Mouse (Mus musculus): Measurements from ENCODE around the gene AI854703. TPM values are rescaled to one million over a fixed set of nuclear protein-coding genes. Genes with fewer than 3 reads are reported as not detected.

The AI854703 gene
- polyA plus RNA-seq, 1 experiment from 2014 or later: 4.6 TPM

DNA sequence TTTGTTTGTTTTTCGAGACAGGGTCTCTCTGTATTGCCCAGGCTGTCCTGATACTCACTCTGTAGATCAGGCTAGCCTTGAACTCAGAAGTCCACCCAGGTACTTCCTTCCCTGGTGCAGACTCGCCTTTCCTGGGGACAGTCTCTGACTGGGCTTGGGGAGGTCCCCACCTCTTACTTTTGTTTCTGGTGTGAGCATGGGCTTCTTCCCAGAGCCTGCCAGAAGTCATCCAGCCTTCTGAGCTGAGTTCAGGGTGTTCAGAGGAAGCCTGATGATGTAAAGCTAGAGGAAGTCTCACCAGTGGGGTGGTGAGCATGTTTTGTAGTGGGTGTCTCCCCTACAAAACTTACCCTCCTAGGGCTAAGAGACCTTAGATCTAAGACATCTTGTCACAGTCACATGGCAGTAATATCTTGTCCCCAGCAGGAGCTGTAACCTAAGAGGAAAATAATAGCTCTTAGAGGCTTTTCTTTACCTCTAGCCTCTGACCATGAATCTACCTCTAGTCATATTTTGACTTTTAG is 42.9 kb downstream of the AI854703 start:
- Histone ChIP-seq H3K27ac (no peak overlapping the region), H3K9ac (no peak overlapping the region), H3K36me3 (no peaks in the 10 kb centered on the region), H3K4me3 (no peak overlapping the region), H3K9me3 (no peaks in the 10 kb centered on the region), H3K4me1 (no peaks in the 10 kb centered on the region), H3K4me2 (replicated peaks) (no peak overlapping the region), H3K27me3 (replicated peaks) (no peaks in the 10 kb centered on the region)
- no peak for ATAC-seq (ENCODE audit: low FRiP score, low read depth)
- WGBS: 74% methylated on average over 2 of the region's 2 CpGs

DNA sequence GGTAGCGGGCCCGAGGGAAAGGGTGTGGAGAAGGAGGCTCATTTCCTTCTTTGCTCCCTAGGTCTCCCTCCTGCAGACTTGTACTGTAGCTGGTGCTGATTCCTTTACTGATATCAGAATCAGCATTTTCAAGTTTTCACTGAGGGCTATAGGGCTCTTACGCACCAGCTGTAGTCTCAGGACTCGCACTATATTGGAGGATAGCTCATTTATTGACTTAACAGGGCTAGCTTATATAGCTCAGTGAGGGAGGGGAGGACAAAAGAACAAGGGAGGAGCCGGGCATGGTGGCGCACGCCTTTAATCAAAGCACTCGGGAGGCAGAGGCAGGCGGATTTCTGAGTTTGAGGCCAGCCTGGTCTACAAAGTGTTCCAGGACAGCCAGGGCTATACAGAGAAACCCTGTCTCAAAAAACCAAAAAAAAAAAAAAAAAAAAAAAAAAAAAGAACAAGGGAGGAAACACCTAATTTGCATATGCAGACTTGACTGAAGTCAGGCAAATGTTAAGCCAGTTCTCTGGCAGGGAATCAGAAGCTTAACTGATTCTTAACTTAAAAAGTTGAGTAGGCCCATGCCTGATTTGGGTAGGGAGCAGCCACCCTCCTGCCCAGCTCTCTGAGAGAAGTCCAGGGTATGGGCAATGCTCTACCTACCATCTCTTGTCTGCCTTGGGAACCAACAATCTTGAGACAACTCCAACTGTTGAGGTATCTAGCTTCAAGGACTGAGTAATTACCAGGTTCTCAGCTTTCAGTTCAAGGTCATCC is 47.9 kb downstream of the AI854703 start:
- no peak for ATAC-seq (ENCODE audit: low FRiP score, low read depth)
- no peaks in the 10 kb centered on the region for H3K9me3 ChIP-seq
- no peaks in the 10 kb centered on the region for H3K36me3 ChIP-seq
- no peaks in the 10 kb centered on the region for H3K27me3 ChIP-seq (replicated peaks)
- H3K4me2 ChIP-seq (replicated peaks): no peak overlapping the region
- H3K9ac ChIP-seq: no peak overlapping the region
- no peak overlapping the region for H3K27ac ChIP-seq
- 92% methylated on average over 9 of the region's 9 CpGs for WGBS
- H3K4me3 ChIP-seq: no peak overlapping the region
- H3K4me1 ChIP-seq: no peaks in the 10 kb centered on the region

DNA sequence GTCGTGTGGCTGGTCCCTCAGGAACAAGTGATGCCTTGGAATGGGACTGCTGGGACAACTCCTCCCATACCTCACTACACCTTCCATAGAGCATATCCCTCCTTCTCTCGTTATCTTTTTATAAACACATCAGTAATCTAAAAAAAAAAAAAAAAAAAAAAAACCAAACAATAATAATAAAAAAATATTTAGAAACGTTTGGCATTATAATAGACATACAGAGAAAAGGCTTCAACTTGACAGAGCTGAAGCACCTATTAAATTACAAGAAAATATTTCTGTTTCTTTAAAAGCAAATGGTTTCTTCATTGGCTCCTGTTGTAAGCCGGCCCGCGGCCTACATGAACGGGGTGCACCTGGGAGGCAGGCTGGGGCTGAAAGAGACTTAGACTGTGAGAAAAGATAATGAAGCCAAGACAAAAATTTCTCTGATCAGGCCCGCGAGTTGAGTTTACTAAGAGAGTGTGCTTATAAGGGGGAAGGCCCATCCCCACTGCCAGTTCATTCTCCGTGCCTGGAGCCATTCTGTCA is 48.9 kb downstream of the AI854703 start:
- Histone ChIP-seq H3K9me3 (no peaks in the 10 kb centered on the region), H3K27me3 (replicated peaks) (no peaks in the 10 kb centered on the region), H3K4me2 (replicated peaks) (peak overlapping the region; percentile 18; the same call in 1 of the 2 replicates), H3K9ac (no peak overlapping the region), H3K27ac (no peak overlapping the region), H3K4me3 (no peak overlapping the region), H3K36me3 (no peaks in the 10 kb centered on the region), H3K4me1 (no peaks in the 10 kb centered on the region)
- 54% methylated on average over 10 of the region's 10 CpGs for WGBS
- ATAC-seq (ENCODE audit: low FRiP score, low read depth): no peak

DNA sequence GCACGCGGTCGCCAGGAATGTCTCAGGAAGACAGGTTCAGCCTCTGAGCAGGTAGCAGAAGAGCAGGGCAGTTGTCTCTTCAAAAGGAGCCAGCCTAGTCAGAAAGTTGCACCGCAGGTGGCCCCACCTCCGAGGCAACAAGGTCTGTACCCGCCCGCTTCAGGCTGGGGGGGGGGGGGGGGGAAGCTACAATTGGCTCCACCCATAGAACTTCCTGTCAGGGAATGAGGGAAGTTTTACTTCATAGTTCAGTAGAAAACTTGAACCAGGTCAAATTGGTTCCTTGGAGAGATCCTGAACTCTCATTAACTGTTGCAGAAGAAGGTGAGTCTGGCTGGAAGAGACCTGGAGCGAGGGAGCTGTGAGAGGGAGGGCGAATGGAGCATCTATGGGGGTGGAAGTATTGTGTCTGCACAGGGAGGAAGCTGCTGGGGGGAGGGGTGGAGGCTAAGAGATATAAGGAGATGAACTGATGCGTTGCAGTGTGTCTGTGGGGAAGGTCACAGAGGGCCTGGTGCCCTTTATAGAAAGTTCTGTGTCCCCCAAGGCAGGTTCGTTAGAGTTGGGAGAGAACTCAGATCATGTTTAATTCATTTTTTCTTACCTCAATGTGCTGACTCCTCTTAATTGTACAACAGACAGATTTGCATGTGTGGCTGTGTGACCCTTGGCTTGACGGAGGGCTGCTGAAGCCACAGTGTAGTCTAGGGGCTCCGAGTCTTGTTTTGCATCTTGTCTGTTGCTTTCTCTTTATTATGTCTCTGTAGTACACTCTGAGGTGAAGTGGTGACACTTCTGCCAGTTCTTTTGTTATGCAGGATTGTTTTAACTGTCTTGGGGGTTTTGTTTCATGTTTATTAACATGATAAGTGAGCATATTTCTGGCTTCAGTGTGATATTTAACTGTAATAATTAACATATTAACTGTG is 49.6 kb downstream of the AI854703 start, which contains the start of gene Gimap9:
TSS of gene Gimap9 (plus strand) at position 199 of the 929 bp plus-strand sequence.
- ATAC-seq (ENCODE audit: low FRiP score, low read depth): no peak
- Histone ChIP-seq H3K36me3 (no peaks in the 10 kb centered on the region), H3K4me2 (replicated peaks) (peak within 1 kb of the TSS; percentile 18; the same call in 1 of the 2 replicates), H3K4me3 (no peak within 1 kb of the TSS), H3K4me1 (no peaks in the 10 kb centered on the region), H3K9me3 (no peaks in the 10 kb centered on the region), H3K27ac (no peak within 1 kb of the TSS), H3K9ac (no peak within 1 kb of the TSS), H3K27me3 (replicated peaks) (no peaks in the 10 kb centered on the region)
- 31% methylated on average over 13 of the region's 13 CpGs for WGBS

DNA sequence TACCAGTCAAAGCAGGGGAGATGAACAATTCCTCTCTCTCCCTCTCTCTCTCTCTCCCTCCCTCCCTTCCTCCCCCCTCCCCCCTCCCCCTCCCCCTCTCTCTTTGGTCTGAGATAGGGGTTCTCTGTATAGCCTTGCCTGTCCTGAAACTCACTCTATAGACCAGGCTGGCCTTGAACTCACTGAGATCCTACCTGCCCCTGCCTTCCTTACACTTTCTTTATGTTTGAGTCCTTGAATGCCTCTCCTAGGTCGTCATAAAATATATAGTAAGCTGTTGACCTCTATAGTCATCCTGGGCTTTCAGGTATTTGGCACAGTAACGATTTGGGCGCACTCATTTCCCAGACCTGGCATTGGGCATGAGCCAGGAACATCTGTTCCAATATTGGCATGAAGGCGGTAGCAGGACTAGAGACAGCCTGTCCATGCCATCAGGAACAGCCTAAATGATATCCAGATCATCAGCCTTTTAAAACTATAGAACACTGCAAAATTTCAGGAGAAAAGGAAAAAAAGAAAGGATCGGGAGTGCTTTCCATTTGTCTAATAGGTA is 50.4 kb downstream of the AI854703 start:
- H3K4me2 ChIP-seq (replicated peaks): no peak overlapping the region
- no peaks in the 10 kb centered on the region for H3K27me3 ChIP-seq (replicated peaks)
- no peak overlapping the region for H3K27ac ChIP-seq
- no peak overlapping the region for H3K9ac ChIP-seq
- H3K4me3 ChIP-seq: no peak overlapping the region
- ATAC-seq (ENCODE audit: low FRiP score, low read depth): no peak
- no peaks in the 10 kb centered on the region for H3K9me3 ChIP-seq
- 86% methylated on average over 5 of the region's 5 CpGs for WGBS
- no peaks in the 10 kb centered on the region for H3K36me3 ChIP-seq
- no peaks in the 10 kb centered on the region for H3K4me1 ChIP-seq

DNA sequence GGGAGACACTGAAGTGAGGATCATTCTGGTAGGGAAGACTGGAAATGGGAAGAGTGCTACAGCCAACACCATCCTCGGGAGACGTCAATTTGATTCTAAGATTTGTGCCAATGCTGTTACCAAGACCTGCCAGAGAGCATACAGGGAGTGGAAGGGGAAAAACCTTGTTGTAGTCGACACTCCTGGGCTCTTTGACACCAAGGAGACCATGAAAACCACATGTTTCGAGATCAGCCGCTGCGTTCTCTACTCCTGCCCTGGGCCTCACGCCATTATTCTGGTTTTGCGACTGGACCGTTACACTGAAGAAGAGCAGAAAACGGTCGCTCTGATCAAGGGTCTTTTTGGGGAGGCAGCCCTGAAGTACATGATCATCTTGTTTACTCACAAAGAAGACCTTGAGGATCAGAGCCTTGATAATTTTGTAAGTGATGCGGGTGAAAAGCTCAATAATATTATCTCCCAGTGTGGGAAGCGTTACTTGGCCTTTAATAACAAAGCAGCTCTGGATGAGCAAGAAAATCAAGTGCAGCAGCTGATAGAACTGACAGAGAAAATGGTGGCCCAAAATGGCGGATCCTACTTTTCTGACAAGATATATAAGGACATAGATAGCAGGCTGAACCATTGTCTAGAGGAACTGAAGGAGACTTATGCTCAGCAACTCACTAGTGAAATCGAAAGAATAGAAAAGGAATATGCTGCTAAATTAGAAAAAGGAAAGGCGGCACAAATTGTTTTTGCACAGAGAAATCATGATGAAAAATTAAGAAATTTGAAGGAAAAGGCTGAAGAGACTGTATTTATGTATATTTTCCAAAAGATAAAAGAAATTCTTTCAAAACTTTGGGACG is 51.2 kb downstream of the AI854703 start:
- H3K27ac ChIP-seq: no peak overlapping the region
- no peaks in the 10 kb centered on the region for H3K27me3 ChIP-seq (replicated peaks)
- no peak overlapping the region for H3K4me2 ChIP-seq (replicated peaks)
- H3K36me3 ChIP-seq: no peaks in the 10 kb centered on the region
- H3K4me1 ChIP-seq: no peaks in the 10 kb centered on the region
- 90% methylated on average over 17 of the region's 17 CpGs for WGBS
- H3K4me3 ChIP-seq: no peak overlapping the region
- no peak overlapping the region for H3K9ac ChIP-seq
- ATAC-seq (ENCODE audit: low FRiP score, low read depth): no peak
- H3K9me3 ChIP-seq: no peaks in the 10 kb centered on the region

DNA sequence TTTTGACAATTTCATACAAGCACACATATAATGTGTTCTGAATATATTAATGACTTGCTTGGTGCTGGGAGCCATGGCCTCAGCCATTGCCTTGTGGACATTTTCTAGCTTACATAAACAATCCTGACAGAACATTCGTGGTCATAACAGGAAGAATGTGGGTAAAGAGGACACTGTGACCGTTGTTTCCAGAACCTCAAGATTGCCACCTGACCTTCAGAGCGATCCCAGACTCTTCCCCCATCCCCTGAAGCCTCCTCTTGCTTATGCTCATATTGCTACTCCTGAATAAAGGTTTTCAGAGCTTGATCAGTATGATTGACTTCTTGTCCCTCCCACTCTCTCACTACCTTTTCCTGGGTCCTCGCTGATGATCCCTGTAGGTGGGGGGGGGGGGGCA is 51.8 kb downstream of the AI854703 start:
- H3K4me3 ChIP-seq: no peak overlapping the region
- no peaks in the 10 kb centered on the region for H3K27me3 ChIP-seq (replicated peaks)
- H3K9ac ChIP-seq: no peak overlapping the region
- H3K4me1 ChIP-seq: no peaks in the 10 kb centered on the region
- no peak for ATAC-seq (ENCODE audit: low FRiP score, low read depth)
- WGBS: 89% methylated on average over 4 of the region's 4 CpGs
- H3K9me3 ChIP-seq: no peaks in the 10 kb centered on the region
- no peak overlapping the region for H3K27ac ChIP-seq
- H3K36me3 ChIP-seq: no peaks in the 10 kb centered on the region
- no peak overlapping the region for H3K4me2 ChIP-seq (replicated peaks)

DNA sequence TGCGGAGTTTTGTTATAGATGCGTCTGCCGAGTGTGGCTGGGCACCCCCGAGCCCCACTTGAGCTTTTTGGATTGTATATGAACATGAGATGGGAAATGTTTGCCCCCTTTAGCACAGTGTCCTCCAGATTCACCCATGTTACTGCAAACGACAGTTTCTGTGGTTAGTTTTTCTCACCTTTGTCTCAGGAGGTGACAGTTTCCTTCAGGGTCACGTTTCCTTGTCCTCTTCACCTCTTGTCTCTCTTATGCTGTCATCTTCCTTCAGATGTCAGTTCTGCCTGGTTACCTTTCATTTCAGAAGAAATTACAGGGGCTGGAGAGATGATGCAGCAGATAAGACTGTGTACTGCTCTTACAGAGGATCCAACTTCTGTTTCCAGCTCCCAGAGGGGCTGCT is 53.1 kb downstream of the AI854703 start:
- no peak for ATAC-seq (ENCODE audit: low FRiP score, low read depth)
- H3K9ac ChIP-seq: no peak overlapping the region
- H3K9me3 ChIP-seq: no peaks in the 10 kb centered on the region
- WGBS: 85% methylated on average over 6 of the region's 6 CpGs
- no peaks in the 10 kb centered on the region for H3K36me3 ChIP-seq
- H3K4me2 ChIP-seq (replicated peaks): no peak overlapping the region
- no peak overlapping the region for H3K27ac ChIP-seq
- no peaks in the 10 kb centered on the region for H3K4me1 ChIP-seq
- H3K4me3 ChIP-seq: no peak overlapping the region
- H3K27me3 ChIP-seq (replicated peaks): no peaks in the 10 kb centered on the region

DNA sequence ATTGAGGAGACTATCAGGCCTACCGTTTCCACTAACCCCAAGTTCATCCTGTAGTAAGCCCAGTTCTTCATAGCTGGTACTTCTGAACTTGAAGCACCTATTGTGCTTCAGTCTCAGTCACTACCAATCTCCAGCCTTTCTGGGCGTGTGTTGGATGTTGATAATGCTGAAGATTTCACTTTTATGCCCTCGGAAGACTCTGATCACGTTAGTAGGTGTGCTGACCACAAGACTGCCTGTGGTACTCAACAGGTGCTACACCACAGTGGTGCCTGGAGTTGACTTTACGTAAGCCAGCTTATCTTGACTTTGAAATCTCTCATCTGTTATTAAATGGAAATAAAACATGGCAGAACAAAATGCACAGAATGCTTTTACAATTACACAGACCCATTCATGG is 53.9 kb downstream of the AI854703 start:
- H3K27ac ChIP-seq: no peak overlapping the region
- H3K9me3 ChIP-seq: no peaks in the 10 kb centered on the region
- H3K36me3 ChIP-seq: no peaks in the 10 kb centered on the region
- H3K9ac ChIP-seq: no peak overlapping the region
- no peaks in the 10 kb centered on the region for H3K4me1 ChIP-seq
- no peak overlapping the region for H3K4me2 ChIP-seq (replicated peaks)
- no peaks in the 10 kb centered on the region for H3K27me3 ChIP-seq (replicated peaks)
- WGBS: 82% methylated on average over 5 of the region's 5 CpGs
- no peak overlapping the region for H3K4me3 ChIP-seq
- ATAC-seq (ENCODE audit: low FRiP score, low read depth): no peak

DNA sequence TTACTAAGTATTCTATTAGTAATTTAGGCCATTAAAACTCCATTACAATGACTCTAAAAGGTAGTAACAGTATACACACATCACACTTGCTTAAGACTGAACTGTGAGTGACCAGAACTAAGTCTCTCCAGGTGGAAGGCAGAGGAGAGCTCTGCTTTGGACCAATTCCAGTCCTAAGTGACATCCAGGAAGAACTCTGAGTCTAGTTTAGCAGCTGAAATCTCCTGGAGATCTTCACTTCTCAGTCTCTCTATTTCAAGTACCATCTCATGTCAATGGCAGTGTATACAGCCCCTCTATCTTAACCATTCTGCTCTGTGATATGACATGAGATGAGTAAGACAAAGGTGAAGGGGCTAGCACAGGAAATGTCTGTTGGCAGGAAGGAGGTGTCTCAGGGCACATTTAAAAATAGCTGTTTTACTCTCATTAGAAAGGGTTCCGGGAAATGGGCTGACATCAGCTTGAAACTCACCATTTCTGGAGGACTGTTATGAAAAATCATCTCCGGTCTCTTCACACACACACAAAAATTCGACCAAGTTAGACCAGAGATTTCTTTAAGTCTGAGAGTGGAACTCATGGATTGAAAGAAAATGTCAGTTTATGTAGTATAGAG is 55.0 kb downstream of the AI854703 start:
- no peak for ATAC-seq (ENCODE audit: low FRiP score, low read depth)
- H3K9ac ChIP-seq: no peak overlapping the region
- no peak overlapping the region for H3K4me3 ChIP-seq
- no peak overlapping the region for H3K27ac ChIP-seq
- H3K36me3 ChIP-seq: no peaks in the 10 kb centered on the region
- no peaks in the 10 kb centered on the region for H3K4me1 ChIP-seq
- H3K4me2 ChIP-seq (replicated peaks): no peak overlapping the region
- WGBS: 81% methylated on average over 3 of the region's 3 CpGs
- no peaks in the 10 kb centered on the region for H3K27me3 ChIP-seq (replicated peaks)
- H3K9me3 ChIP-seq: no peaks in the 10 kb centered on the region

DNA sequence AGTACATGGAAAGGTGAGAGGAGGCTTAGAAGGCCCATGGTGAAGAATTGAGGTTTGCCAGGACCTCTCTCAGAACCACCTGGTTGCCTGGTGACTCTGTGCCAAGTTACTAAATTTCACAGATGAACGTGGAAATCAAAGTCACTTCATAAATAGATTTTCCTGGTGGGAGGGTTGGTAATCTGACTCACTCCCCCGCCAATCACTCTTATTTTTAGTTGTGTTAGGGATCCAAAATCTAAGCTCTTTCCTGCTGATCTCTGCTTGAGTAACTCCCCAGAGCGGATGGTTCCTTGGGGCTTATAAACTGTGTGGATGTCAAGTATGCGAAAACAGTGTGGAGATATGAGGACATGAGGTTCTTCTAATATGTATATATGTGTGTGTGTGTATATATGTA is 55.7 kb downstream of the AI854703 start:
- ATAC-seq (ENCODE audit: low FRiP score, low read depth): no peak
- H3K9ac ChIP-seq: no peak overlapping the region
- 86% methylated on average over 4 of the region's 4 CpGs for WGBS
- no peaks in the 10 kb centered on the region for H3K9me3 ChIP-seq
- no peaks in the 10 kb centered on the region for H3K27me3 ChIP-seq (replicated peaks)
- H3K4me2 ChIP-seq (replicated peaks): no peak overlapping the region
- H3K4me3 ChIP-seq: no peak overlapping the region
- no peaks in the 10 kb centered on the region for H3K4me1 ChIP-seq
- H3K27ac ChIP-seq: no peak overlapping the region
- no peaks in the 10 kb centered on the region for H3K36me3 ChIP-seq
